Mouse (Mus musculus) urinary bladder, adult 2 months (tissue): ENCODE measurements around the gene Gm20814. TPM values are rescaled to one million over a fixed set of nuclear protein-coding genes. Genes with fewer than 3 reads are reported as not detected.
"Not testable (repeated sequence)": the region's sequence is repeated elsewhere in the genome, so short reads cannot be mapped to it uniquely, and the experiment has no call there.

Experiments
- DNase-seq: peaks from one replicate; pipeline ENCODE4 v3.0.0; 2022; ENCODE audit warnings: low spot score
- polyA plus RNA-seq: library from polyadenylated mRNA; depleted of rRNA; stranded (reverse); fragments of >200 nt; gene quantifications from 2 replicates; pipeline ENCODE4 v1.2.3, GENCODE M21; 2012; rRNA removed

Gene Gm20814
- not detected in 2 replicates for polyA plus RNA-seq

GRCm38 (mm10) chrY:75195556-75195955 is at the start of gene Gm20814:
Gm20814 (plus strand) TSS chrY:75195856.
- DNase-seq, result not testable (repeated sequence)
